Mouse (Mus musculus) forebrain, embryonic 13.5 days (tissue): ENCODE data around the gene Fbxw11. TPM values are rescaled to one million over a fixed set of nuclear protein-coding genes. Genes with fewer than 3 reads are reported as not detected.
"Not testable (repeated sequence)": the region's sequence is repeated elsewhere in the genome, so short reads cannot be mapped to it uniquely, and the experiment has no call there.

Experiments
- ATAC-seq: fragments of 200-750 bp; cut with Nextera tagmentation; 2 replicates; pipeline ENCODE4 v1.8.0; 2017
- H3K27ac ChIP-seq: fragments of 300-500 bp; sonication (generic); 2 replicates; pipeline ENCODE4 v1.5.1; 2015; ENCODE audit warnings: inconsistent platforms, mild to moderate bottlenecking, moderate library complexity
- H3K27me3 ChIP-seq: fragments of 300-500 bp; sonication (generic); 2 replicates; pipeline ENCODE4 v1.6.1; 2015; ENCODE audit warnings: mild to moderate bottlenecking, inconsistent platforms
- H3K36me3 ChIP-seq: fragments of 300-500 bp; sonication (generic); 2 replicates; pipeline ENCODE4 v1.6.1; 2015; ENCODE audit warnings: mild to moderate bottlenecking, inconsistent platforms; ENCODE audit not compliant: poor library complexity, severe bottlenecking
- H3K4me1 ChIP-seq: fragments of 300-500 bp; sonication (generic); 2 replicates; pipeline ENCODE4 v1.6.1; 2015; ENCODE audit warnings: inconsistent platforms
- H3K4me2 ChIP-seq: fragments of 300-500 bp; sonication (generic); 2 replicates; pipeline ENCODE4 v1.6.1; 2015; ENCODE audit warnings: inconsistent platforms, mild to moderate bottlenecking, moderate library complexity
- H3K4me3 ChIP-seq: fragments of 300-500 bp; sonication (generic); 2 replicates; pipeline ENCODE4 v1.5.1; 2015; ENCODE audit warnings: mild to moderate bottlenecking, inconsistent platforms
- H3K9ac ChIP-seq: fragments of 300-500 bp; sonication (generic); 2 replicates; pipeline ENCODE4 v1.6.1; 2015; ENCODE audit warnings: mild to moderate bottlenecking, inconsistent platforms
- H3K9me3 ChIP-seq: fragments of 300-500 bp; sonication (generic); replicated peaks from 2 replicates; pipeline ENCODE4 v1.6.1; 2016; ENCODE audit warnings: inconsistent platforms
- WGBS: fragments of 180-500 bp; shearing (Covaris S2); methylation state at CpG from one replicate; pipeline ENCODE4 v1.1.7; 2015; 5-methylcytosine and 5-hydroxymethylcytosine counted together
- polyA plus RNA-seq: library from polyadenylated mRNA; unstranded; fragments of >200 nt; fragmentation: Nextera tagmentation; extraction: Ambion mirVana; gene quantifications from 2 replicates; pipeline ENCODE4 v1.2.1, GENCODE M21; 2015

Fbxw11 gene
- polyA plus RNA-seq, 1 experiment from 2014 or later, result 99.2 TPM

- no peaks in the 10 kb centered on the region for H3K27me3 ChIP-seq
- 83% methylated on average over 5 of the region's 5 CpGs for WGBS
- ATAC-seq, result no peak
Measured at GRCm38 (mm10) chr11:32682335-32683102, 40.0 kb downstream of the Fbxw11 start.

GRCm38 (mm10) chr11:32684690-32685254, 42.2 kb downstream of the Fbxw11 start:
- H3K27me3 ChIP-seq, result no peaks in the 10 kb centered on the region
- 89% methylated on average over 3 of the region's 3 CpGs for WGBS
- peaks cover 21% of the 10 kb centered on the region for H3K4me1 ChIP-seq
- H3K4me2 ChIP-seq, result no peak overlapping the region
- H3K9ac ChIP-seq, result no peak overlapping the region
- no peaks in the 10 kb centered on the region for H3K9me3 ChIP-seq
- no peaks in the 10 kb centered on the region for H3K36me3 ChIP-seq
- no peak overlapping the region for H3K27ac ChIP-seq
- no peak overlapping the region for H3K4me3 ChIP-seq
- no peak for ATAC-seq

More at GRCm38 (mm10) chr11:32682335-32683102, 40.0 kb downstream of the Fbxw11 start:
- Histone ChIP-seq H3K36me3 (no peaks in the 10 kb centered on the region), H3K9me3 (no peaks in the 10 kb centered on the region), H3K27ac (no peak overlapping the region), H3K9ac (no peak overlapping the region), H3K4me2 (no peak overlapping the region), H3K4me3 (no peak overlapping the region), H3K4me1 (peaks cover 19% of the 10 kb centered on the region)

- H3K4me2 ChIP-seq, result no peak overlapping the region
- no peaks in the 10 kb centered on the region for H3K36me3 ChIP-seq
- no peak overlapping the region for H3K4me3 ChIP-seq
- H3K9me3 ChIP-seq, result no peaks in the 10 kb centered on the region
- no peak overlapping the region for H3K27ac ChIP-seq
- H3K4me1 ChIP-seq, result 0 out of 2 replicates have a peak, but pooled peaks cover 8% of the 10 kb centered on the region
- no peak overlapping the region for H3K9ac ChIP-seq
- WGBS, result 94% methylated on average over 2 of the region's 2 CpGs
- no peaks in the 10 kb centered on the region for H3K27me3 ChIP-seq
- no peak for ATAC-seq
Measured at GRCm38 (mm10) chr11:32688245-32688855, 45.8 kb downstream of the Fbxw11 start.

- Histone ChIP-seq H3K36me3 (no peaks in the 10 kb centered on the region), H3K9ac (no peak overlapping the region), H3K4me3 (no peak overlapping the region), H3K9me3 (no peaks in the 10 kb centered on the region), H3K4me2 (no peak overlapping the region), H3K27ac (no peak overlapping the region), H3K27me3 (no peaks in the 10 kb centered on the region), H3K4me1 (peaks cover 8% of the 10 kb centered on the region; the same call in 1 of the 2 replicates)
- WGBS, result 89% methylated on average over 1 of the region's 1 CpGs
- ATAC-seq, result no peak
Measured at GRCm38 (mm10) chr11:32689510-32689909, 47.0 kb downstream of the Fbxw11 start.

- H3K9ac ChIP-seq, result no peak overlapping the region
- no peak overlapping the region for H3K4me2 ChIP-seq
- no peak overlapping the region for H3K27ac ChIP-seq
- no peak for ATAC-seq
- peaks cover 14% of the 10 kb centered on the region; the same call in 1 of the 2 replicates for H3K4me1 ChIP-seq
- no peaks in the 10 kb centered on the region for H3K9me3 ChIP-seq
- no peaks in the 10 kb centered on the region for H3K27me3 ChIP-seq
- no peaks in the 10 kb centered on the region for H3K36me3 ChIP-seq
- WGBS, result 89% methylated on average over 1 of the region's 1 CpGs
- no peak overlapping the region for H3K4me3 ChIP-seq
Measured at GRCm38 (mm10) chr11:32692834-32693233, 50.3 kb downstream of the Fbxw11 start.

- H3K27me3 ChIP-seq, result no peaks in the 10 kb centered on the region
- ATAC-seq, result peak; percentile 66
- H3K9ac ChIP-seq, result no peak overlapping the region
- no peak overlapping the region for H3K27ac ChIP-seq
- 70% methylated on average over 7 of the region's 7 CpGs for WGBS
- H3K4me2 ChIP-seq, result no peak overlapping the region
- H3K9me3 ChIP-seq, result no peaks in the 10 kb centered on the region
- H3K4me1 ChIP-seq, result peaks cover 18% of the 10 kb centered on the region; the same call in 1 of the 2 replicates
- H3K36me3 ChIP-seq, result no peaks in the 10 kb centered on the region
- H3K4me3 ChIP-seq, result no peak overlapping the region
Measured at GRCm38 (mm10) chr11:32693431-32694141, 51.1 kb downstream of the Fbxw11 start.

GRCm38 (mm10) chr11:32694322-32695003, 51.9 kb downstream of the Fbxw11 start:
- 71% methylated on average over 9 of the region's 9 CpGs for WGBS
- not testable (repeated sequence) for H3K9me3 ChIP-seq, H3K9ac ChIP-seq, H3K36me3 ChIP-seq, H3K27ac ChIP-seq, H3K4me3 ChIP-seq, ATAC-seq, H3K4me2 ChIP-seq, H3K27me3 ChIP-seq
- peaks cover 16% of the 10 kb centered on the region; the same call in 1 of the 2 replicates for H3K4me1 ChIP-seq

GRCm38 (mm10) chr11:32696446-32697090, 54.0 kb downstream of the Fbxw11 start:
- ATAC-seq, result no peak
- H3K36me3 ChIP-seq, result no peaks in the 10 kb centered on the region
- H3K9ac ChIP-seq, result no peak overlapping the region
- no peak overlapping the region for H3K27ac ChIP-seq
- no peak overlapping the region for H3K4me2 ChIP-seq
- H3K4me1 ChIP-seq, result peaks cover 13% of the 10 kb centered on the region; the same call in 1 of the 2 replicates
- no peaks in the 10 kb centered on the region for H3K9me3 ChIP-seq
- H3K27me3 ChIP-seq, result no peaks in the 10 kb centered on the region
- H3K4me3 ChIP-seq, result no peak overlapping the region
- WGBS, result 67% methylated on average over 2 of the region's 2 CpGs

- Histone ChIP-seq H3K9ac (no peak overlapping the region), H3K36me3 (no peaks in the 10 kb centered on the region), H3K27ac (no peak overlapping the region), H3K4me2 (no peak overlapping the region), H3K27me3 (no peaks in the 10 kb centered on the region), H3K9me3 (no peaks in the 10 kb centered on the region), H3K4me1 (peaks cover 13% of the 10 kb centered on the region; the same call in 1 of the 2 replicates), H3K4me3 (no peak overlapping the region)
- WGBS, result 85% methylated on average over 3 of the region's 3 CpGs
- no peak for ATAC-seq
Measured at GRCm38 (mm10) chr11:32697695-32698094, 55.2 kb downstream of the Fbxw11 start.

- no peaks in the 10 kb centered on the region for H3K36me3 ChIP-seq
- no peaks in the 10 kb centered on the region for H3K27me3 ChIP-seq
- no peak overlapping the region for H3K9ac ChIP-seq
- no peak overlapping the region for H3K27ac ChIP-seq
- H3K4me3 ChIP-seq, result no peak overlapping the region
- WGBS, result 87% methylated on average over 3 of the region's 3 CpGs
- H3K4me2 ChIP-seq, result no peak overlapping the region
- peaks cover 18% of the 10 kb centered on the region for H3K4me1 ChIP-seq
- no peak for ATAC-seq
- H3K9me3 ChIP-seq, result no peaks in the 10 kb centered on the region
Measured at GRCm38 (mm10) chr11:32699913-32700493, 57.5 kb downstream of the Fbxw11 start.

- peaks cover 9% of the 10 kb centered on the region for H3K4me1 ChIP-seq
- no peak overlapping the region for H3K9ac ChIP-seq
- 82% methylated on average over 3 of the region's 3 CpGs for WGBS
- H3K36me3 ChIP-seq, result no peaks in the 10 kb centered on the region
- no peak overlapping the region for H3K4me3 ChIP-seq
- no peak for ATAC-seq
- H3K9me3 ChIP-seq, result no peaks in the 10 kb centered on the region
- H3K27ac ChIP-seq, result no peak overlapping the region
- no peak overlapping the region for H3K4me2 ChIP-seq
- H3K27me3 ChIP-seq, result no peaks in the 10 kb centered on the region
Measured at GRCm38 (mm10) chr11:32701566-32701965, 59.0 kb downstream of the Fbxw11 start.
